Mouse (Mus musculus) midbrain, embryonic 13.5 days (tissue): ENCODE data around the gene Spag17. TPM values are rescaled to one million over a fixed set of nuclear protein-coding genes. Genes with fewer than 3 reads are reported as not detected.
"Not testable (repeated sequence)": the region's sequence is repeated elsewhere in the genome, so short reads cannot be mapped to it uniquely, and the experiment has no call there.

Experiments used
- ATAC-seq: fragments of 200-750 bp; cut with Nextera tagmentation; 2 replicates; pipeline ENCODE4 v1.8.0; 2017; ENCODE audit warnings: mild to moderate bottlenecking, moderate TSS enrichment, moderate library complexity
- H3K27ac ChIP-seq: fragments of 300-500 bp; sonication (generic); 2 replicates; pipeline ENCODE4 v1.5.1; 2015; ENCODE audit warnings: inconsistent platforms, mild to moderate bottlenecking, moderate library complexity
- H3K27me3 ChIP-seq: fragments of 300-500 bp; sonication (generic); 2 replicates; pipeline ENCODE4 v1.6.1; 2015; ENCODE audit warnings: mild to moderate bottlenecking, inconsistent platforms
- H3K36me3 ChIP-seq: fragments of 300-500 bp; sonication (generic); 2 replicates; pipeline ENCODE4 v1.6.1; 2015; ENCODE audit warnings: mild to moderate bottlenecking, inconsistent platforms
- H3K4me1 ChIP-seq: fragments of 300-500 bp; sonication (generic); replicated peaks from 2 replicates; pipeline ENCODE4 v1.6.1; 2015; ENCODE audit warnings: inconsistent platforms
- H3K4me2 ChIP-seq: fragments of 300-500 bp; sonication (generic); replicated peaks from 2 replicates; pipeline ENCODE4 v1.6.1; 2015; ENCODE audit warnings: moderate library complexity, mild to moderate bottlenecking, inconsistent platforms
- H3K4me3 ChIP-seq: fragments of 300-500 bp; sonication (generic); replicated peaks from 2 replicates; pipeline ENCODE4 v1.5.1; 2015; ENCODE audit warnings: mild to moderate bottlenecking, inconsistent platforms
- H3K9ac ChIP-seq: fragments of 300-500 bp; sonication (generic); replicated peaks from 2 replicates; pipeline ENCODE4 v1.6.1; 2015; ENCODE audit warnings: mild to moderate bottlenecking, inconsistent platforms
- H3K9me3 ChIP-seq: fragments of 300-500 bp; sonication (generic); 2 replicates; pipeline ENCODE4 v1.6.1; 2016; ENCODE audit warnings: mild to moderate bottlenecking, inconsistent platforms
- whole genome bisulfite sequencing: fragments of 180-500 bp; shearing (Covaris S2); methylation state at CpG from one replicate; pipeline ENCODE4 v1.1.7; 2015; 5-methylcytosine and 5-hydroxymethylcytosine counted together
- polyA plus RNA-seq: library from polyadenylated mRNA; unstranded; fragments of >200 nt; fragmentation: Nextera tagmentation; extraction: Ambion mirVana; gene quantifications from 2 replicates; pipeline ENCODE4 v1.2.1, GENCODE M21; 2015

Gene Spag17
- polyA plus RNA-seq: 0.53 and 0.75 TPM in 2 replicates

DNA sequence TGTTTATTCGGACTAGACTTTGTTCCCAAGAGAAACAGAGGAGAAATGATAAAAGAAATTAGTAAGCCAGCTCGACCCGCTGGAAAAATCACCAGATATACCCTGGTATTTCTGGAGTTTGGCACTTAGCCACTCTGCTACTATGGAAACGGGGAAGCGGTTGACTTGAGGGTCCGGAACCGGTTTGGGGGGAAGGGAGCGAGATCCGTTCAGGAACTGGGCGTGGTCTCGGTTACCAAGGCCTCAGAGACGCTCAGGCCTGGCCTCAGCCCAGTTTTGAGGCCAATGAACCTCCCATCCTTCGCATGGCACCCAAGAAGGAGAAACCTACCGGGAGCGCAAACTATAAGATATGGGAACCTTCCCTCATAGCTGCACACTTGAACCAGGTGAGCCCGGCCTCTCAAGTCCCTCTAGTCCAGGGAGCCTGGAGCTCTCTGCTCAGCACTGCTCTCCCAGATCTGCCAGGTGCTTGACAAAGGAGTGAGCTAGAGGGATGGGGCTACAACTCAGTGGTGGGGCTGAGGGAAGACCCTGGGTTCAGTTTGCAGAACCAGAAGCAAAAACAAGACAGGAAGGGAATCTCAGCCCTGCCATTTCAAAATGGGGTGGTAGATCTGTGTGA is at the start of gene Spag17:
Gene Spag17, plus strand, starts transcription at position 220 of the 625 bp plus-strand sequence.
- Histone ChIP-seq H3K27ac (no peak within 1 kb of the TSS), H3K4me3 (no peak within 1 kb of the TSS), H3K27me3 (no peaks in the 10 kb centered on the region), H3K9ac (no peak within 1 kb of the TSS), H3K9me3 (no peaks in the 10 kb centered on the region), H3K4me1 (0 out of 2 replicates have a peak, but pooled peaks cover 3% of the 10 kb centered on the region), H3K36me3 (no peaks in the 10 kb centered on the region), H3K4me2 (no peak within 1 kb of the TSS)
- WGBS: 42% methylated on average over 16 of the region's 16 CpGs
- peak; percentile 37; the same call in 1 of the 2 replicates for ATAC-seq

DNA sequence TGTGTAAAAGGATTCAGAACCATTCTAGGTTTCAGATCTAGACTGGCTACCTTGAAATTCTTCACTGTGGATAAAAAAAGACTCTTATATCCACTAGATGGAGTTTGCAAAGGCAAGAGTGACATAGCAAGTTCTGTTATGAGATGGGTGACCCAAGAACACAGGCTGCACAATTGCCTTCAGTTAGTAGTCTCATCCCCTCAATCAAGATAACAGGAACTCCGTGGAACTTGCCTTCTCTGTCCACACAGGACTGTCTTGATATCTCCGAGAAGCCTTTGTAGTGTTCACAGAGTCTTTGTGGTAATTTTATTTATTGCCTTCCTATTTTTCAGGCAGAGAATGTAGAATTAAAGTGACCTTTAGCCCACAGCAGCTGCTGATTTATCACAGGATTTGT is 42.9 kb upstream of the Spag17 start:
- WGBS: 70% methylated on average over 2 of the region's 2 CpGs
- no peak for ATAC-seq
- Histone ChIP-seq H3K9ac (no peak overlapping the region), H3K9me3 (no peaks in the 10 kb centered on the region), H3K36me3 (no peaks in the 10 kb centered on the region), H3K27me3 (no peaks in the 10 kb centered on the region), H3K4me1 (no peaks in the 10 kb centered on the region), H3K4me3 (no peak overlapping the region), H3K4me2 (no peak overlapping the region), H3K27ac (no peak overlapping the region)

DNA sequence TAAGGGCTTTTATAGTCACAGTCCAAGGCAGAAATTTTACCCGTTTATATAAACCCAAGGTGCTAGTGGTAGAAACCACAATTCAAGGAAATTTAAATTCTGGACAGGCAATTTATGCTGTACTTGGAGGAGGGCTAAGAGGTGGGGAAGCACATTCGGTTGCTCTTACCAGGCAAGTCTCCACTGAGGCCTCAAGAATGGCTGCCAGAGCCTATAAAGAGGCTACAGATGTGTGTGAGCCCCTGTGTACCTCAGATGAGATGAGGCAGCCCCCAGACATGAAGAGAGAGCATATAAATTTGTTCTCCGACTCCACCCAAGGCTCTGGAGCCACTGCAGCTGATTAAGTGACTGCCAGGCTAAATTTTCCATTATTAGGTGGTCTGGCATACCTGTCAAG is 42.4 kb upstream of the Spag17 start:
- H3K9me3 ChIP-seq: no peaks in the 10 kb centered on the region
- no peak overlapping the region for H3K9ac ChIP-seq
- H3K27me3 ChIP-seq: no peaks in the 10 kb centered on the region
- no peak overlapping the region for H3K4me2 ChIP-seq
- no peaks in the 10 kb centered on the region for H3K36me3 ChIP-seq
- H3K4me1 ChIP-seq: no peaks in the 10 kb centered on the region
- no peak overlapping the region for H3K27ac ChIP-seq
- H3K4me3 ChIP-seq: no peak overlapping the region
- 87% methylated on average over 3 of the region's 3 CpGs for WGBS
- ATAC-seq: no peak

DNA sequence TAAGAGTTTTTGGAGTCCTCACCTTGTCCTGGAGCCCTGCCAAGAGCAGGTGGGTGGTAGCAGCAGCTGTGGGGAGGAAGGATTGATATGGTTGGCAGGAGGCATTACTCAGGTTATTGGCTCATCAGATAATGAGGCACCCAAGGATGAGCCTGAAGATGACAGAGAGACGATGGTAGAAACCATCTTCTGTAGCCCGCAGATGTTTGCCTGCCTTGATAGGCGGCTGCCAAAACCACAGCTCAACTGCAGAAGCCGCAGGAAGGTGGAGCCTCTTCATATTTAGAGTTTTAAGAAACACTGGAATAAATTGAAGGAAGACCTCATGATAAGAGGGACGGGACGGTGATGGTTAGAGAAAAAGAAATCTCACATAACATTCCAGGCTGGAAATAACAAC is 42.0 kb upstream of the Spag17 start:
- Histone ChIP-seq H3K4me3 (no peak overlapping the region), H3K36me3 (no peaks in the 10 kb centered on the region), H3K9ac (no peak overlapping the region), H3K27ac (no peak overlapping the region), H3K4me2 (no peak overlapping the region), H3K27me3 (no peaks in the 10 kb centered on the region), H3K9me3 (no peaks in the 10 kb centered on the region), H3K4me1 (no peaks in the 10 kb centered on the region)
- WGBS: 90% methylated on average over 6 of the region's 6 CpGs
- no peak for ATAC-seq

DNA sequence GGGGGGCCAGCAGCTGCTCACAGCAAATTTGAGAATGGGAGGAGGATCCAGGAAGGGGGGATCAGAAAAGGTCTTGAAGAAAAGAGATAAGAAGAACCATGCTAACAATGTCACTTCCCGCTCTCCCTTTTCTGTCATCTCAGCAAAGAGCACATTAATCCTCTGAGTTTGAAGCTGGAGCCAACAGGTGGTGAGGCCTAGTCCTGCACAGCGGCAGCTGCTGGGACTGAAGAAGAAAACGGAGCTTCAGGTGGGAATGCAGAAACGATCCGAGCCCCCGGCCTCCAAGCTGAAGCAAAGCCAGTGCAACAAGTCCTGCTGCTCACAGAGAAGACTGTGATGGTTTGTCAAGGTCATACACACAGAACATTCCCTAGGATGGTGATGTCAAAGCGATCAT is 34.3 kb upstream of the Spag17 start:
- H3K9ac ChIP-seq: no peak overlapping the region
- ATAC-seq: no peak
- no peak overlapping the region for H3K4me3 ChIP-seq
- H3K4me1 ChIP-seq: no peaks in the 10 kb centered on the region
- 83% methylated on average over 7 of the region's 7 CpGs for WGBS
- no peak overlapping the region for H3K4me2 ChIP-seq
- H3K27me3 ChIP-seq: no peaks in the 10 kb centered on the region
- H3K36me3 ChIP-seq: no peaks in the 10 kb centered on the region
- H3K27ac ChIP-seq: no peak overlapping the region
- H3K9me3 ChIP-seq: no peaks in the 10 kb centered on the region

DNA sequence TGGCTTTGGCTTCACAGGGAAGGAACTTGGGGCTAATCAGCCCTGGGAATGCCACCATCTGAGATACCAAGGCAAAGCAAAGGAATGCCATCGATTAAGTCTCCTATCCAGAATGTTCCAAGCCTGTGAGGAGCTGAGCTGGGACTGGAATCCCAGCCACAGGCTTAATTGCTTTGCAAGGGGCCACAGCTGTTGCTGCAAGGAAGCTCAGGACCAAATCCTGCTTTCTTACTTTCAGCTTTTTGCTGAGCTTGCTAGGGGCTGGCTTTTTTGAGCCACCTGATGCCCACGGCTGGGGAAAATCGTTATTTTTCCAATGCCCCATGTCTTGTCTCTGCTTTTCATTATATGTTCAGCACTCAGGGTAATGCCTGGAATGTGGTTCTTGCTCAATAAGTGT is 30.6 kb upstream of the Spag17 start:
- Histone ChIP-seq H3K27ac (no peak overlapping the region), H3K4me1 (no peaks in the 10 kb centered on the region), H3K27me3 (no peaks in the 10 kb centered on the region), H3K4me2 (no peak overlapping the region), H3K9ac (no peak overlapping the region), H3K9me3 (no peaks in the 10 kb centered on the region), H3K4me3 (no peak overlapping the region), H3K36me3 (no peaks in the 10 kb centered on the region)
- 63% methylated on average over 3 of the region's 3 CpGs for WGBS
- no peak for ATAC-seq

DNA sequence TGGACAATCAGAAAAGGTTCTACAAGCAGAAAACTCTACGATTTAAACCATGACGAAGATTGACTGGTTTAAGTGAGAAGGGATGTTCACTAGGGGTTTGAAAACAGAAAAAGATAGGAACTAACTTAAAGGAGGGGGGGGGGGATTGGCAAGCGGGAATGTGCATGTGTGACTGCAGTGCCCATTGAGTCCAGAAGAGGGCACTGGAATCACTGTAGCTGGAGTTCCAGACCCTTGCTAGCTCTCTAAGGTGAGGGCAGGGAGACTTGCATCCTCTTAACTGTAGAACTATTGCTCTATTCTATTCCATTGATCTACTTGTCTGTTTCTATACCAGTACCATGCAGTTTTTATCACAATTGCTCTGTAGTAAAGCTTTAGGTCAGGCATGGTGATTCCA is 26.3 kb upstream of the Spag17 start:
- no peaks in the 10 kb centered on the region for H3K9me3 ChIP-seq
- no peak overlapping the region for H3K9ac ChIP-seq
- ATAC-seq: no peak
- no peaks in the 10 kb centered on the region for H3K4me1 ChIP-seq
- H3K27ac ChIP-seq: no peak overlapping the region
- 70% methylated on average over 3 of the region's 3 CpGs for WGBS
- no peak overlapping the region for H3K4me3 ChIP-seq
- H3K36me3 ChIP-seq: no peaks in the 10 kb centered on the region
- no peak overlapping the region for H3K4me2 ChIP-seq
- H3K27me3 ChIP-seq: no peaks in the 10 kb centered on the region

DNA sequence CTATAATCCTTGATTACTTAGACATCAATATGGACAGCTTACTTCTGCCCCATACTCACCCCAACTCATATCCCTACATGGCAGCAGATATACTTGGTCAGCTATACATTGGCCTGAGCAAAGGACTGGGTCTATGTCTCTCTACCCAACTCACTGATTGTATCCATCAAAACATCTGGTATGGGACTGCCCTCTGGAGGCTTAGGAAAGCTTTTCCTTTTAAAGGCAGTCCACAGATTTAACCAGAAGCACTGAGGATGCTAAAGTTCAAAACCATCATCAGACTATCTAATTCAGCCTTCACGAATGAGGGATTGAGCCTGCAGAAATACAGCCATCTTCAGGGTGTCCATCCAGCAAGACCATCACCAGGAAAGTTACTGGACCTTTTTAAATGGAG is 20.5 kb upstream of the Spag17 start:
- Histone ChIP-seq H3K9ac (no peak overlapping the region), H3K27me3 (no peaks in the 10 kb centered on the region), H3K4me2 (no peak overlapping the region), H3K9me3 (no peaks in the 10 kb centered on the region), H3K27ac (no peak overlapping the region), H3K36me3 (no peaks in the 10 kb centered on the region), H3K4me3 (no peak overlapping the region), H3K4me1 (no peaks in the 10 kb centered on the region)
- WGBS: 76% methylated on average over 1 of the region's 1 CpGs
- ATAC-seq: no peak

DNA sequence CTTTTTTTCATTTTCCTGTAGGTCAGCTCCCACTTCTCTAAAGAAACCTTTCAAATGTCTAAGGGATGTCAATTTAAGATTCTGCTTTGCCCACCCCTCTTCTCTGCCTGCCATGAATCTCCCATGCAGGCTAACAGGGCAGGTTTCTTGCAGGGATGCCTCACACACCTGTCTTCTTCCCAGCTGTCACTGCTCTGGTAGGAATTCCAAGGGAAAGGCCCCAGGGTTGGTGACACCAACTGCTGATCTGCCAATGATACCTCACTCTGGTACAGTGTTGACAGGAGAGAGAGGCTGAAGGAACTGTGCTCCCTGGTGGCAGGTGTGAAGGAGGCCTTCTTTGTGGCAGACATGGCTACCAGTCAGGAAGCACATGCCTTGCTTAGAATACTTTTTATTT is 10.1 kb upstream of the Spag17 start:
- Histone ChIP-seq H3K4me2 (no peak overlapping the region), H3K36me3 (no peaks in the 10 kb centered on the region), H3K4me1 (no peaks in the 10 kb centered on the region), H3K27ac (no peak overlapping the region), H3K9me3 (no peaks in the 10 kb centered on the region), H3K4me3 (no peak overlapping the region), H3K27me3 (no peaks in the 10 kb centered on the region), H3K9ac (no peak overlapping the region)
- no peak for ATAC-seq

DNA sequence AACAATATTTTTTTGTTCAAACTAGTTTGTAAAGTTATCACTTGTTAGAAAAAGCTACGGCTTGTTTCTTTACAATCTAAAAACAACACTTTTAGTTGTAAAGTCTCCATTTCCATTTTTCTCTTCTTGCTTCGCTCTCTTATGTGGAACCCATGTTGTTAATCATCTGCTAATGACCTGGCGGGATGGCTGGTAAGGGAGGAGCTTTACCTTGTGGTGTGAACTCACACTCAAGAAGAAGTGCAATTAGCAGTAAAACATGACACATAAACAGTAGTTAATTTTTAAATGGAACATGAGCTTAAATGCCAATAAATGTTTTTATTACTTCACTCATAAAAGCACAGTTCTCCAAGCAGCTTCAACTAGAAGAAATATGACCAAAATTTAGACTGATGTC is 3.7 kb upstream of the Spag17 start:
- H3K4me1 ChIP-seq: 0 out of 2 replicates have a peak, but pooled peaks cover 3% of the 10 kb centered on the region

DNA sequence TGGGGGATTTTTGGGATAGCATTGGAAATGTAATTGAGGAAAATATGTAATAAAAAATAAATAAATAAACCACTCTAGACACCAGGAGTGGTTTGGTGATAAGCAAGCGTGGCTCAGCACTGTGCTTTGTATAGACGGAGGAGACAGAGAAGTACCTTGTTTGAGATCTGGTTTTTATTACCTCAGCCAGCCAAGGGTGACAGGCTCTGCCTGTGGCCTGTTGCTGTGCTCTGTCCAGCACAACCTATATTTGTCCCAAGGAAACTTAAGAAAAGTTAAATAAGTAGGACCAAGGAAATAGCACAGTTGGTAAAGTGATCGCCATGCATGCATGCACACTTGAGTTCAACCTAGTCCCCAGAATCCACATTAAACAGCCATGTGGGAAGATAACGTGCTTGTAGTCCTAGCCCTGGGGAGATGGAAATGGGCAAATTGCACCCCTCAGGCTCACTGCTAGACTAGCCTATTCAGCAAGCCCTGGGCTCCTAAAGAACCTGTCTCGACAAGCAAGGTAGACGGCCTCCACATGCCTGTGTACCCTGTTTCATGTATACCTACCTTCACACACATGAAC is 1.1 kb upstream of the Spag17 start:
- H3K36me3 ChIP-seq: no peaks in the 10 kb centered on the region
- ATAC-seq: no peak
- 93% methylated on average over 6 of the region's 6 CpGs for WGBS
- H3K9me3 ChIP-seq: no peaks in the 10 kb centered on the region
- H3K27ac ChIP-seq: no peak overlapping the region
- no peak overlapping the region for H3K9ac ChIP-seq
- no peaks in the 10 kb centered on the region for H3K27me3 ChIP-seq
- H3K4me1 ChIP-seq: 0 out of 2 replicates have a peak, but pooled peaks cover 3% of the 10 kb centered on the region
- no peak overlapping the region for H3K4me3 ChIP-seq
- H3K4me2 ChIP-seq: no peak overlapping the region

More for the DNA sequence above, 3.7 kb upstream of the Spag17 start:
- H3K27me3 ChIP-seq: no peaks in the 10 kb centered on the region
- no peak overlapping the region for H3K9ac ChIP-seq
- 87% methylated on average over 3 of the region's 3 CpGs for WGBS
- no peak overlapping the region for H3K4me2 ChIP-seq
- no peaks in the 10 kb centered on the region for H3K36me3 ChIP-seq
- H3K9me3 ChIP-seq: no peaks in the 10 kb centered on the region
- no peak overlapping the region for H3K4me3 ChIP-seq
- ATAC-seq: no peak
- no peak overlapping the region for H3K27ac ChIP-seq

DNA sequence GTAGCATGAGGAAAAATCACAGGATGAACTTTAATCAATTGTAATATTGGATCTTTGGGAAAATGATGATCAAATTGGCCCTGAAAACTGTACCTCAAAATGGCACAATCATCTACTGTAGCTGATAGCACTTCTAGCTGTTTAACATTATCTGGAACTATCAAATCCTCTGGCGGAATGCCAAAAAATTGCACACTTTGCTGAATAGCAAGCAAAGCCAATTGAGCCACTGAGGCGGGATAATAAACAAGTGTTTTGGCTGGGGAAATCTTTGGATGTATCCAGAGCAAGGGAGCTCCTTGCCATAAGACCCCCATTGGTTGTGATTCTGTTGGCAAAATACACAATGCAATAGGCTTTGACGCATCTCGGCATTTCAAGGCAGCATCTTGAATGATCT is 9.5 kb downstream of the Spag17 start:
- not testable (repeated sequence) for H3K27me3 ChIP-seq, H3K4me2 ChIP-seq, H3K36me3 ChIP-seq, H3K4me1 ChIP-seq, ATAC-seq, H3K27ac ChIP-seq, H3K4me3 ChIP-seq, H3K9ac ChIP-seq
- H3K9me3 ChIP-seq: peaks cover 14% of the 10 kb centered on the region
- 95% methylated on average over 4 of the region's 4 CpGs for WGBS
